Mouse (Mus musculus) heart, postnatal 0 days (tissue): ENCODE measurements at regions not wholly inside any gene's neighbourhood (a gene's known extent, or its start where the extent isn't known, plus 50 kb on each side); places are given as distances from the start of the nearest gene placed in this dataset.

Source experiments
- CTCF ChIP-seq: IDR thresholded peaks from 2 replicates; pipeline ENCODE4 v1.5.1; 2016; ENCODE audit warnings: antibody characterized with exemption, control low read depth, low read depth
- EP300 ChIP-seq: IDR thresholded peaks from 2 replicates; pipeline ENCODE4 v1.6.1; 2016; ENCODE audit warnings: antibody characterized with exemption, low read depth

DNA sequence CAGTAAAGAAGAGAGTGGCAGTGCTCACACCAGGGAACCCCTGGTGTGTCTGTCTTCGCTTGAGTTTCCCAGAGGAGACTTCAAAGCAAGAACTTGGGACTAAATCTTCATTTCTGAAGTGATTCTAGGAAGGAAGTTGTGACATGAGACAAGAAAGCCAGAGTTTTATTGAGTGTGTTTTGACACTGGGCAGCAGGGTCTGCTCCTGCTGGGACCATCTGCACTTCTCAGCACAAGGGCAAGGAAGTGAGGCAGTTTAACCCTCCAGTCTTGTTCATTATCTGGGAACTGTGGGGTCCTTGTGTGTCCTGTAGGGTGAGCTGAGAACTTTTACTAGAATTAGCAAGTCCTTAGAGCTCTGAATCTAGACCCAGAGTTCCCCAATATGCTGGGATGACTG is 241.0 kb upstream of the Bmp2 start:
- TF ChIP-seq CTCF (no peak), EP300 (no peak)
